Mouse (Mus musculus) c-Kit-negative CD71-positive TER-119-positive erythroid progenitor cells, embryonic 14.5 days (primary cell): ENCODE measurements around the gene Adam19.

ENCODE experiments used
- DNase-seq: peaks from one replicate; pipeline ENCODE4 v3.0.0-alpha.2; 2013; ENCODE audit warnings: low read depth, low spot score

The Adam19 gene

GRCm38 (mm10) chr11:46097062-46097461, 41.3 kb downstream of the Adam19 start:
- DNase-seq = no peak

- DNase-seq = no peak
Measured at GRCm38 (mm10) chr11:46102107-46102506, 46.3 kb downstream of the Adam19 start.

GRCm38 (mm10) chr11:46107046-46107445, 51.3 kb downstream of the Adam19 start:
- no peak for DNase-seq

GRCm38 (mm10) chr11:46109206-46109605, 53.4 kb downstream of the Adam19 start:
- no peak for DNase-seq

DNA sequence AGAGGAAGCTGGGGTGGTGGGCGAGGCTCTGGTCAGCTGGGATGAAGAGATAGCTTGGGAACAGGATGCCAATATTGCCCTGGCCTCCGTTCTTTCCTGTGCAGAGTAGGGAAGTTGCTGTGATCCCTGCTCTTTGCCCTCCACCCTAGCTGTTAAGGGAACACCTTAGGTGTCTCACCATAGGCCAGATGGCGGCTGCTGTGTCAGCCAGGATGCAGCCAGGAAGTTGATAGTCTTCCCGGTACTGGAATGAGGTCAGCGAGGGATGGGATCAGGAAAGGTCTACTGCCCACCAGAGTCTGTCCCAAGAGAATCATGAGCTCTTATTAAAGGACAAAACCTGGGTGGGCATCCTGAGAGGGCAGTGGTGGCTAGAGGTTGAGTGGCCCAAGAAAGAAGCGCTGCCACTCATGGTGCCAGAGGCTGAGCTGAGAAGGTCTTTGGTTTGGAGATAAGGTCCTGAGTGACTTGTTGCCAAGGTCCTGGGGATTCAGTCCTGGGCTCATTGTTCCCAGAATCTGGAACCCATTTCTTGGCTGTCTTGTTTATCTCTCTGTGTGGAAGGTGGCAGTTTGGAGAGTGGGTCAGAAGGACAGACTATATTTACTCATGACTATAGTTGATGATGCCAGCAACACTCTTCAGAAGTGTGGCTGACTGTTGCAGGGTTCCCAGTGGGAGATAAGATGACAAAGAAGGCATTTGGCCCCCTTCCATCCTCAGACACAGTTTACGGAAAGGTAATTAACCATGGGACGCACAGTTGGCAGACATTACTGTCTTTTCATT, 54.6 kb downstream of the Adam19 start:
- DNase-seq = no peak

- DNase-seq = no peak
Measured at GRCm38 (mm10) chr11:46110945-46111287, 55.1 kb downstream of the Adam19 start.

DNA sequence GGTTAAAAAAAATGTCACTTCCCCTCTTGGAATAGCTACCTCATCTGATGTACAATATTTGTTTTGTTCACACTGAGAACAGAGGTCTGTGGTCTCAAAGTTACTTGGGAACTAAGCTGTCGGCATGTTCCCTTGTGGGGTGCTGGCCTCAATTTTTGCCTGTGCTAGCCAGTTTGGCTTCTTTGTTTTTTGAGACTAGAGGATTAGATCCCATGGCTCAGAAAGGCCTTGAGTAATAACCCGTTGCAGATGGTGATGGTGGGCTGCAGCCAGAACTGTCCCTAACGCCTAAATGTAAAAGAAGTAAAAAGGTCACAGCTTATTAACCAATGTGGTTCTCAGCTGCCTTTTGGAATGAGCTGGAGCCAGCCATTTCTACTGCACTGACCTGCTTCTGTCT, 57.4 kb downstream of the Adam19 start:
- DNase-seq = no peak

- no peak for DNase-seq
Measured at GRCm38 (mm10) chr11:46114221-46114620, 58.4 kb downstream of the Adam19 start.

GRCm38 (mm10) chr11:46115011-46115410, 59.2 kb downstream of the Adam19 start:
- DNase-seq = no peak

- no peak for DNase-seq
Measured at GRCm38 (mm10) chr11:46115411-46116173, 59.8 kb downstream of the Adam19 start.

DNA sequence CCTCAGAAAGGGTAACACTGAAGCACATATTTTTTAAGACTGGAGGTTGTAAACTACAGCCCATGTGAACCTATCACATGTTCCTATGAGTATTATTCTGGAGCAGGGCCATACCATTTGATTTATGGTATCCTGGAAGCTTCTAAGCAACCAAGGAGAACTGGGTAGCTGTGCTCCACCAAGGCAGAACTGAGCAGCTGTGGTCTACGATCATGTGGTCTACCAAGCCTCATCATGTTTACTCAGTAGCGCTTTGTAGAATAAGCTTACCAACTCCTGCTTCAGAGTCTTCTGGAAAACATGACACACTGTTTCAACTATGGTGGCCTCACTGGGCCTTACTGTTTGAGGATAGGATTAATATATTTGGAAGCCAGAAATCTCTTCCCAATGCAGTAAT, 60.7 kb downstream of the Adam19 start:
- DNase-seq = no peak

DNA sequence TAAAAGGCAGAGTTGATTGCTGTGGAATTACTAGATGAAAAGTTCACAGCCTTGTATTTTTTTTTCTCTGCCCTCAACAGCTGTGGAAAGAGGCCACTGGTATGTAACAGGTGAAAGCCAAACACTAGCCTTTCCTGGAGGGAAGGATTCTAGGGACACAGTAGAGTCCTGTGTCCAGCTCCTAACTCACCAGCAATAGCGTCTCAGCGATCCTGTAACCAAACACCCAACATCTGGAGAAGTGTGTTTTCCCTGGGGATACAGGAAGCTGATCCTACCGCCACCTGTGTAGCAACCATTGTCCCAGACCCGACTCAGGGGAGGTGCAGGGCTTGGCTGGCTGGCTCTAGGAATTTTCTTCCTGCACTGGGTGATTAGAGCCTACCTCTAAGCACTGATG, 63.8 kb downstream of the Adam19 start:
- DNase-seq = no peak

GRCm38 (mm10) chr11:46120084-46120483, 64.3 kb downstream of the Adam19 start:
- DNase-seq = no peak

DNA sequence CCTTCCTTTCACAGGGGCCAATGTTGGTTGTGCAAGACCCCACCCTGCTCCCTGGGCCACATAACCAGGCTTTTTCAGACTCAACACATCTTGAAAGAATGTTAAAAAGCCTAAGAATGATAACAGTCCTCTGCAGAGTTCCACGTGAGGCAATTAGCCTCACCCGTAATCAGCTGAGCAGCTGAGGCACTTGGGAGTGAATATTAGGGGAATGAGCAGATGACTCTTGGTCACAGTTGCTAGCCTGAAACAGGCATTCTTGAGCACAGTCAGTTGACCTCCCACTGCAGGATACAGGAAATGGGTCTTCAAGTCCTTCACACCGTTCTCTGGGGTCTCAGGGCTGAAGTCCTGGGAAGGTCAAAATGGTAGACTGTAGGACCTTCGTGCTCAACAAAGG, 65.9 kb downstream of the Adam19 start:
- DNase-seq = no peak

GRCm38 (mm10) chr11:46122875-46123274, 67.1 kb downstream of the Adam19 start:
- DNase-seq = no peak

- DNase-seq = no peak
Measured at GRCm38 (mm10) chr11:46123328-46123866, 67.6 kb downstream of the Adam19 start.

- DNase-seq = no peak
Measured at GRCm38 (mm10) chr11:46125093-46125834, 69.5 kb downstream of the Adam19 start.

DNA sequence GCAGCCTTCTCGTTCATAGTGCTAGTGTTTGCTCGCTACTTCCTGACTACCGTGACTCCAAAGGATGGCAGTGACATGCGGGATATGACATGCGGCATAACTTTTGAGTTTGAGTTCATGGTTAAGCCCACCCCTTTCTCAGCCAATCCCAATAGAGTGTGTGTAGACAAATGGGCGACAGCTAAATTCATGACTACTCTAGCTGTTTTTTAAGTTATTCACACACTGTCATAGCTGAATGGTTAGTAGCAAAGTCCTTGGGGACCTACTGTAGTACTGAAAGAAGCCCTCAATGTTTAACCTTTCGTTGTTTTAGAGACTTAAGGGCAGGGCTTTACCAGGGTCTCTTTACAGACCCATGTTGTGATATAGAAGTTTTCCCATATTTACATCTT, 70.0 kb downstream of the Adam19 start:
- no peak for DNase-seq

- DNase-seq = no peak
Measured at GRCm38 (mm10) chr11:46126317-46126716, 70.5 kb downstream of the Adam19 start.

DNA sequence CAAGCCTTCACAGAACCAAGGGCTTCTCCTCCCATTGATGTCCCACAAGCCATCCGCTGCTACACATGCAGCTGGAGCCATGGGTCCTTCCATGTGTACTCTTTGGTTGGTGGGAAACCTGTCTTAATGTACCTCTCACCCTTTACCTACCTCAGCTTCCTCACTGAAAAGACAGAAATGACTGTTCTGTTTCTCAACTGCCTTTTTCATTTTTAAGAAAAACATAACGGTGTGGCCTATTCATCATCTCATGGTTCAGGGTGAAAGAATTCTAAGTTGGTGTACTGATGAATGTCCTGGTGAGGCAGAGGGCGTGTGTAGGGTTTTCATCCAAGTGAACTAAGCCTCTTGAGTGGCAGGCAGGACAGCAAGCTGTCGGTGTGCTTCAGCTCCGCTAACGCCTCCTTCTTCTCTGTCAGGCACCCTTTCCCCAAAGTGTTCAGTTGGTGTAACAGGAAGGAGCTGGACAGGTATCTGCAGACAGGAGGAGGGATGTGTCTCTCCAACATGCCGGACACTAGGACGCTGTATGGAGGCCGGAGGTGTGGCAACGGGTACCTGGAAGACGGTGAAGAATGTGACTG, 71.1 kb downstream of the Adam19 start:
- no peak for DNase-seq

GRCm38 (mm10) chr11:46127621-46128547, 72.1 kb downstream of the Adam19 start:
- no peak for DNase-seq
